Mouse (Mus musculus): ENCODE measurements around the gene Akap7.

GRCm38 (mm10) chr10:25177270-25177669 lies 130.4 kb downstream of the Akap7 start:
- TF ChIP-seq GATA1 (IDR thresholded peaks at IDR 0.05; ENCODE audit: borderline replicate concordance, low read length) = no peak
- TF ChIP-seq FLI1 (IDR thresholded peaks at IDR 0.05; ENCODE audit: low read length) = no peak
